Mouse (Mus musculus) gastrocnemius, postnatal 36 days (tissue): ENCODE data around the gene St3gal2. TPM values are rescaled to one million over a fixed set of nuclear protein-coding genes. Genes with fewer than 3 reads are reported as not detected.
"Not testable (repeated sequence)": the region's sequence is repeated elsewhere in the genome, so short reads cannot be mapped to it uniquely, and the experiment has no call there.

Experiments used
- DNase-seq, 2 experiments: peaks; one replicate each; pipeline ENCODE4 v3.0.0; 2022
- intact Hi-C: fragments of 180-260 bp; cut with DNase I; formaldehyde crosslinking; loops from one replicate; pipeline ENCODE4 v1.15.1; 2025
- total RNA-seq, 2 experiments: library from RNA; stranded (reverse); gene quantifications; 2 replicates each; pipeline ENCODE4 v1.2.3; 2021

The St3gal2 gene
- total RNA-seq, 2 experiments from 2014 or later = 47.1 to 48.8 TPM

DNA sequence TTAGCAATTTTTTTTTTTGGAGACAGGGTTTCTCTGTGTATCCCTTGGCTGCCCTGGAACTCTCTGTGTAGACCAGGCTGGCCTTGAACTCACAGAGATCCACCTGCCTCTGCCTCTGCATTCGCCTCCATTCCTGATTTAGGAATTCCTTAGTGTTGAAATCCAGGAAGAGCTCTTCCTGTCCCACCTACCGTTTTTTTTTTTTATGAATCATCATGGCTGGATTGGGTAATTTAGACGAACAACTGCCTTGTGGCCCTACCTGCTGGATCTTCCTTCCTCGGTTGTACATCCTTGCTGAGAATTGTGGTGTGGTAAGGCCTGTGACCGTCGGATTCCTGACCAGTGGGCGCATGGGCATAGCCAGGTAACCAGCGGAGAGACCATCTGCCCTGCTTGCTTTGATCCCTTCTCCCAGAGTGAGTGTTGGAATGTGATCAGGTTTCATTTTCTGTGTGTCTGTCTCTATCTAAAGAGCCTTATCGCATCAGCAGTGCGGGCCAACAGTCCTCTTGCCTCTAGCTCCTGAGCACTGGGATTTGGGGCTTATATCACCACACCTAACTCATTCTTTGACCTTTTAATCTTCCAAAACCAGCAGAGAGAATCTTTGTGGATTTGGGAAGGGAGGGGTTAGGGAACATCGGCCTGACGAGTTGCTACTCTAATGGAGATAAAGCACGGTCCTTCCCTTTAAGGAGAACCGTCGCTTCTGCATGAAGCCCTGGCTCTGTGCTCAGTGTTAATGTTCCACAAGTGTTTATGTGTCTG is 21.1 kb downstream of the St3gal2 start:
- intact Hi-C loops = no loop called here
- no peak for DNase-seq

GRCm38 (mm10) chr8:110941453-110941948 is 21.8 kb downstream of the St3gal2 start:
- intact Hi-C loops = no loop called here
- DNase-seq = peak; percentile 76 to 80

DNA sequence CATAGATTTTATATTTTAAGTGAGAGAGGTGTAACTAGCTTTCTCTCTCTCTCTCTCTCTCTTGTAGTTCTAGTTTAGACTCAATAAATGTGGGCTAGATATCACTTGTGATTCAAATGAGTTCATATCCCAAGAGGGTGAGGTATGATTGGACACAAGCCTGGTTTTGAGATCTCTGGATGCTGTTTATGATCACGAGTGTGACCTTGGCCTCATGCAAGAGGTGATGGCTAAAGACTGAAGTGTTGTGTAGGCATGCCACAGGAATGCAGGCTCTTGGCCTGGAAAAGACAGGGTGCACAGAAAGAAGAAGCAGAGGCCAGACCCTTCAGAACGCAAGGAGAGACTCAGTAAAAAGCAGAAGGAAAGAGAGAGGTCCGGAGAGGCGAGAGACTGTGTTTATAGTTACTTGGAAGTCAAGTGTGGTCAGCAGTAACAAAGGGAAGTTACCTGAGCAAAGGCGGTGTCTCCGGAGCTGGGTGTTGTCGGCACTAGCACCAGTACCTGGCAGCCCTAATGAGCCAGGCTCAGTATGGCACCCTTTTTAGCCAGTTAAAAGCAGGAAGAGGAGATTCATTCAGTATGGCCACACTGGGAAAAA is 24.7 kb downstream of the St3gal2 start:
- DNase-seq = no peak
- intact Hi-C loops = no loop called here

DNA sequence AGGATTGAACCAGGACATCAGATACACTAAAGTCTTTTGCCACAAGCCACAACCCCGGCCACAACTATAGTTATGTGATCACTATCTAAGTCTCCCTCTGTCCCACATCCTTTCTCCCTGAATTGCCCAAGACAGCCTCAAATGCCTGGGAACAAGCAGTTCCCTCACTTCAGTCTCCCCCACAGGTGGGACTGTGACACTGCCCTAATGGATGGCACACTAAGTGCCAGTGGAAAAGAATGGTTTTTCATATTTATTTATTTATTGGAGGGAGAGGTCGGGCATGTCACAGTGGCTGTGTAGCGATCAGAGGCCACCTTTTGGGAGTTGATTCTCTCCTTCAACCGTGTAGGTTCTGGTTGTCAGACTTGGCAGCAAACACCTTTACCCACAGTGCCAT is 26.0 kb downstream of the St3gal2 start:
- no peak for DNase-seq
- intact Hi-C loops = no loop called here

GRCm38 (mm10) chr8:110950065-110950484 is 30.4 kb downstream of the St3gal2 start:
- intact Hi-C loops = no loop called here
- peak in 1 of 2 experiments; percentile 38 for DNase-seq

DNA sequence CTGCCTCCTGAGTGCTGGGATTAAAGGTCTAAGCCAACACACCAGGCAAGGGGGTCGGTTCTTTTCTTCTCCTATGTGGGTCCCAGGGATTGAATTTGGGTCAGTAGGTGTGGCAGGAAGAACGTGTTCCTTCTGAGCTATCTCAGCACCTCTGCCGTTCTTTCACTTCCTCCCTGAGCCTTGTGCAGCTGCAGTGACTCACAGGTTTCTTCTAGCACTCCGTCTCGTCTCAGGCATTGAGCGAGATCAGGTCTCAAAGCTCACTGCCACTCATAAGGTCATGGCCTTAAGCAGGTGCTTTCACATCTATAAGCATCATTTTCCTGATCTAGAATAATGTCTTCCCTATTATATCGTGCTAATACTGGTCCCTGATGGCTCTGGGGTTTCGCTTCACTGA is 35.1 kb downstream of the St3gal2 start:
- no peak for DNase-seq
- intact Hi-C loops = no loop called here

- intact Hi-C loops = no loop called here
- DNase-seq = no peak
These were observed 37.1 kb downstream of the St3gal2 start for GRCm38 (mm10) chr8:110956619-110957450.

- intact Hi-C loops = no loop called here
- DNase-seq = no peak
These were observed 37.7 kb downstream of the St3gal2 start for GRCm38 (mm10) chr8:110957471-110957870.

- intact Hi-C loops = no loop called here
These were observed 38.4 kb downstream of the St3gal2 start for GRCm38 (mm10) chr8:110958135-110958534.

DNA sequence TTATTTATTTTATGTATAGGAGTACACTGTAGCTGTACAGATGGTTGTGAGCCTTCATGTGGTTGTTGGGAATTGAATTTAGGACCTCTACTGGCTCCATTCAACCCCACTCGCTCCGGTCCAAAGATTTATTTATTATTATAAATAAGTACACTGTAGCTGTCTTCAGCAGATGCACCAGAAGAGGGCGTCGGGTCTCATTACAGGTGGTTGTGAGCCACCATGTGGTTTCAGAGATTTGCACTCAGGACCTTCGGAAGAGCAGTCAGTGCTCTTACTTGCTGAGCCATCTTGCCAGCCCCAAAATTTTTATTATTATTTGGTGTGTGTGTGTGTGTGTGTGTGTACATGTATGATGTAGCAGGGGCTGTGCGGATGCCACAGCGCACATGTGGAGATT is 38.8 kb downstream of the St3gal2 start:
- intact Hi-C loops, DNase-seq: not testable (repeated sequence)

More at GRCm38 (mm10) chr8:110958135-110958534, 38.4 kb downstream of the St3gal2 start:
- DNase-seq = no peak

DNA sequence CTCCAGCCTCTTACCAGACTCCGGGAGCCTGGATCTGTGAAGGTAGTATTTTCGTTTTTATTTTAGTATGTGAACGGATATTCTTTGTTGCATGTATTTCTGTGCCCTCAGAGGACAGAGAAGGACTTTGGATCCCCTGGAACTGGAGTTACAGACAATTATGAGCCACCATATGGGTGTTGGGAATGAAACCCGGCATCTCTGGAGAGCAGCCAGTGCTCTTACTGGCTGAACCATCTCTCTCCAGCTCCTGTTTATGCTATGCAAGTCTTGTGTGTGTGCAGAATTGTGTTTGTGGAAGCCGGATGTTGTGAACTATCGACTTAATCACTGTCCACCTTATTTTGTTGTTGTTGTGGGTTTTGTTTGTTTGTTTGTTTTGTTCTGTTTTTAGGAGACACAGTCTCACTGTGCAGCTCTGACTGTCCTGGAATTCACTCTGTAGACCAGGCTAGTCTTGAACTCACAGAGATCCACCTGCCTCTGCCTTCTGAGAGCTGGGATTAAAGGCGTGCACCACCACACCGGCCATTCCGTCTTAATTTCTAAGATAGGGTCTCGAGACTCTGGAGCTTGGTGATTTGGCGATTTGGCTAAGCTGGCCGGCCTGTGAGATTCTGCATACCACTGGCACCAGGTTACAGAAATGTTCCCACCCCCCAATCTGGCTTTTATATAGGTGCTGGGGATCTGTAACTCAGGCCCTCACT is 39.5 kb downstream of the St3gal2 start:
- no peak for DNase-seq
- intact Hi-C loops = no loop called here

DNA sequence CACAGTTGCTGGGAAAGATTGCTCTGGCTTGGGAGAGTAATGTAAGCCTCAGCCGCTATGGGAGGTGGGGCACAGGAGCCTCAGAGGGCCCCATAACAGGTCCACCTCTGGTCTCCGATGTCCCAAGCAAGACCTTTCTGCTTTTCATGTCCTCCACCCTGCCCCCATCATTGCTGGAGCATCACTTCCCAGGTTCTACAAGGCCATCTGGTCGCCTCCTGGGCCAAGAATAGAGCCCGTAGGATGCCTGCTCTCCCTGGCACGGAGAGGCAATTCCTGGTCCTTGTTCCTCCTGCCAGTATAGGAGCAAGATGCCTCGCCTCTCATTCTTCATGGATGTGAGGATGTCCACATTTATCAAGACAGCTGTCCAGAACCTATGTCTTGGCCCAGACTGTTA is 40.2 kb downstream of the St3gal2 start:
- DNase-seq = no peak
- intact Hi-C loops = no loop called here

DNA sequence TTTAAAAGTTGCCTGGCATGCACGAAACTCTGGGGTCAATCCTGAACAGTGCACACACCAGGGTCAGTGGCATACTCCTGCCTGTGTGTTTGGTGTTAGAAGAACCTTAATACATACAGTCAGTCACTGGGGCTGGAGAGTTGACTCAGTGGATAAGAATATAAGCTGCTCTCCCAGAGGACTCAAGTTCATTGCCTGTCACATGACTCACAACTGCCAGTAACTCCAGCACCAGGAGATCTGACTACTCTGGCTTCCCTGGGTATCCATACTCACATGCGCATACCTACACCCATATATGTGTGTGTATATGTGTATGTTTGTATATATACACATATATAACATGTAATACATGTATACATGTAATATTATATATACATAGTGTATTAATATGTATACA is 43.3 kb downstream of the St3gal2 start:
- intact Hi-C loops = no loop called here

DNA sequence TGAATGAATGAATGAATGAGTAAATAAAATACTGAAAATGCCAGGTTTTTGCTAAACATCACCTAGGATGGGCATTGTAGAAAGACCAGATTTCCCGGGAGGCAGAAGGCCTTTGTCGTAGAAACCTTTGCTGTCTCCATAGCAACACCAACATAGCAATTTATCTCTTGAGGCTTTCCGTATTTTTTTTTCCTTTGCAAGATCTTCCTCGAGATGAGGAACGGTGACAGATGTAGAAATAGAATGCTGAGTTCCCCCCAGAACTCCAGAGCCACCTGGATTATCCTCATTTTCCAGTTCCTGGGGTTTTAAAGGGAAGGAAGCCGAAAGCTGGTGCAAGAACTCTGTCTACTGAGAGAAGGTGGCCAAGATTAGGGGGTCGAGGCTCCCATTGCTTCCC is 44.9 kb downstream of the St3gal2 start:
- no peak for DNase-seq
- intact Hi-C loops = loop anchor here (5.0 kb wide), 1 partner anchor 57 kb away; no protein-coding TSS in a partner anchor

More for the DNA sequence above, 43.3 kb downstream of the St3gal2 start:
- DNase-seq = no peak

GRCm38 (mm10) chr8:110965594-110965993 is 45.9 kb downstream of the St3gal2 start:
- peak; percentile 73 to 75 for DNase-seq
- intact Hi-C loops = loop anchor here (5.0 kb wide), 1 partner anchor 58 kb away; no protein-coding TSS in a partner anchor

GRCm38 (mm10) chr8:110966586-110966985 is 46.9 kb downstream of the St3gal2 start:
- intact Hi-C loops = loop anchor here (5.0 kb wide), 1 partner anchor 59 kb away; no protein-coding TSS in a partner anchor
- DNase-seq = no peak

DNA sequence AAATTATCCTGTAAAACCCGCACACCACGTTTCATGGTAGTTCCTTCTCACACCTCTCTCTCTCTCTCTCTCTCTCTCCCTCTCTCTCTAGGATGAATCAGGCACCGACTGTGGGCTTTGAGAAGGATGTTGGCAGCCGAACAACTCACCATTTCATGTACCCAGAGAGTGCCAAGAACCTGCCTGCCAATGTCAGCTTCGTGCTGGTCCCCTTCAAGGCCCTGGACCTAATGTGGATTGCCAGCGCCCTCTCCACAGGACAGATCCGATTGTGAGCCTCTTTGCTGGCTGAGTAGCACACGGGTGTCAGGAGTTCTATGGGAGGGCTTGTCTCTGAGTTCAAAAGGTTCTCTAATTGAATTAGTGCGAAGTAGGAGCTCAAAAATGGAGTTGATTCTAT is 47.6 kb downstream of the St3gal2 start:
- intact Hi-C loops = loop anchor here (5.0 kb wide), 1 partner anchor 60 kb away; no protein-coding TSS in a partner anchor
- DNase-seq = no peak

- peak; percentile 64 to 74 for DNase-seq
- intact Hi-C loops = loop anchor here (5.0 kb wide), 1 partner anchor 63 kb away; no protein-coding TSS in a partner anchor
These were observed 50.4 kb downstream of the St3gal2 start for GRCm38 (mm10) chr8:110969910-110970770.

GRCm38 (mm10) chr8:110976532-110976931 is 56.8 kb downstream of the St3gal2 start:
- intact Hi-C loops, DNase-seq: not testable (repeated sequence)
